Mouse (Mus musculus) embryonic facial prominence, embryonic 13.5 days (tissue): ENCODE results near the gene Ctnnd2. TPM values are rescaled to one million over a fixed set of nuclear protein-coding genes. Genes with fewer than 3 reads are reported as not detected.
A peak's percentile ranks its signal among the peaks of the same experiment; 100 is the strongest.

Experiments used
- ATAC-seq: fragments of 200-750 bp; cut with Nextera tagmentation; 2 replicates; pipeline ENCODE4 v1.8.0; 2017; ENCODE audit warnings: low read depth; ENCODE audit not compliant: insufficient number of reproducible peaks, insufficient read depth, low FRiP score, low TSS enrichment
- H3K27ac ChIP-seq: fragments of 300-500 bp; sonication (generic); 2 replicates; pipeline ENCODE4 v1.5.1; 2015; ENCODE audit warnings: moderate library complexity, mild to moderate bottlenecking, inconsistent platforms
- H3K27me3 ChIP-seq: fragments of 300-500 bp; sonication (generic); 2 replicates; pipeline ENCODE4 v1.6.1; 2015; ENCODE audit warnings: mild to moderate bottlenecking, inconsistent platforms
- H3K36me3 ChIP-seq: fragments of 300-500 bp; sonication (generic); 2 replicates; pipeline ENCODE4 v1.6.1; 2015; ENCODE audit warnings: mild to moderate bottlenecking, inconsistent platforms
- H3K4me1 ChIP-seq: fragments of 300-500 bp; sonication (generic); 2 replicates; pipeline ENCODE4 v1.6.1; 2015; ENCODE audit warnings: inconsistent platforms
- H3K4me2 ChIP-seq: fragments of 300-500 bp; sonication (generic); 2 replicates; pipeline ENCODE4 v1.6.1; 2015; ENCODE audit warnings: moderate library complexity, mild to moderate bottlenecking, inconsistent platforms
- H3K4me3 ChIP-seq: fragments of 300-500 bp; sonication (generic); 2 replicates; pipeline ENCODE4 v1.5.1; 2015; ENCODE audit warnings: mild to moderate bottlenecking, inconsistent platforms
- H3K9ac ChIP-seq: fragments of 300-500 bp; sonication (generic); 2 replicates; pipeline ENCODE4 v1.6.1; 2015; ENCODE audit warnings: mild to moderate bottlenecking, inconsistent platforms
- H3K9me3 ChIP-seq: fragments of 300-500 bp; sonication (generic); 2 replicates; pipeline ENCODE4 v1.6.1; 2016; ENCODE audit warnings: inconsistent platforms
- whole genome bisulfite sequencing: fragments of 180-500 bp; shearing (Covaris S2); methylation state at CpG from one replicate; pipeline ENCODE4 v1.1.7; 2015; ENCODE audit warnings: mixed read lengths; 5-methylcytosine and 5-hydroxymethylcytosine counted together
- polyA plus RNA-seq: library from polyadenylated mRNA; unstranded; fragments of >200 nt; fragmentation: Nextera tagmentation; extraction: Ambion mirVana; gene quantifications from 2 replicates; pipeline ENCODE4 v1.2.1, GENCODE M21; 2015

Gene Ctnnd2
- polyA plus RNA-seq, 1 experiment from 2014 or later, result 8.2 TPM

DNA sequence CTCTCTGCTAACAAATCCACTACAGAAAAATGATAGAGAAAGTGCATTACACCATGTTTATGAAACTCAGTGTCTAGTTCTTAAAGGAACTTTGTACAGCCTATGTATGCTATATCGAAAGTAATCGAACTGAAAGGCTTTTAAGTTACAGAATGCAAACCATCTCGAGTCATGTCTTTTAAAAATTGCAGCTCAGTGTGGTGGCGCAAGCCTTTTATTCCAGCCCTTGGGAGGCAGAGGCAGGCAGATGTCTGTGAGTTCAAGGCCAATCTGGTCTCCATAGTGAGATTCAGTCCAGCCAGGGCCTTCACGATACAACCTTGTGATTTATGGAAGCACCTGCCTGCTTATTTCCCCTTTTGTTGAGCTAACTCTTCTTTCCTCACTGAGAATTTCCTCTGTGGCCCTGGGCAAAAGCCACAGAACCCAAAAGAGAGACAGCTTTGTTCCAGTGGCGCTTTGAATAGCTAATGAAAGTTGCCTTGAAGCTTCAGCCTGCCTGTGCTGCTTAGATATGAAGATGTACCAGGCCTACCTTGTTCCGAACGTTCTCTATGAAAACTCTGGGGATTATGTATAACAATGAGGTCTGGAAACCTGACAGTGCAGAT is 488.3 kb downstream of the Ctnnd2 start:
- Histone ChIP-seq H3K4me2 (no peak overlapping the region), H3K27me3 (no peaks in the 10 kb centered on the region), H3K9me3 (no peaks in the 10 kb centered on the region), H3K27ac (no peak overlapping the region), H3K36me3 (no peaks in the 10 kb centered on the region), H3K4me3 (no peak overlapping the region), H3K4me1 (peaks cover 9% of the 10 kb centered on the region), H3K9ac (no peak overlapping the region)
- 84% methylated on average over 8 of the region's 8 CpGs for WGBS
- no peak for ATAC-seq

DNA sequence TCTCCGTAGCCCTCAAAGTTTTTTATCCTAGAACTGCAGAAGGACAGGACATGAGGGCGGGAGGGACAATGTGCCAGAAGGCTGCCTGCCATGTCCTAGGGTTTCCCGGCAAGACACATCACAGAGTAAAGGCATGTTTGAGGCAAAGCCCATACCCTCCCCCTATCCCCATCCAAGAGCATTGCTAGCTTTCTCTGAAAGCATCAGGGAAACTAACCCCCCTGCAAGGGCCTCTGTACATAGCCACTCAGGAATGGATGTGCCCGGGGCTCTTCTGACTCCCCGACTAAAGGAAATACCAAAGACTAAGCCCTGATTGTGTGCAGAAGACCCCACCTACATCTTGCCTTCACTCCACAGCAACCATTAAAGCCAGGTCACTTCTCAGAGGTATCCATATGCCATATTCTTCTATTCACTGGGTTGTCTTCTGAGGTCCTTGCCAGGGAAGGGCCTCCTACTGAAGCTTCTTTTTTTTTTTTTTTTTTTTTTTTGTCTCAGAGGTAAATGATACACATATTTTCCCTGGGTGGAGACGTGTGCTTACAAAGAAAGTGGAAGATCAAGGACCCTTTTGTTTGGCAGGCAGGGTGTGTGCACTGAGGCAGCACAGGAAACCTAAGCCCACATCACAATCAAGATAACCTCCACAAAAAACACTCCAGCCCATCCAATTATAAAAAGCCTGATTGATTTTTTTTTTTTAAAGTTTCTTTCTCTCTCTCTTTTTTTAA is 489.5 kb downstream of the Ctnnd2 start:
- 0 out of 2 replicates have a peak overlapping the region, but pooled peaks have one; percentile 18 for H3K27ac ChIP-seq
- H3K36me3 ChIP-seq, result no peaks in the 10 kb centered on the region
- no peak overlapping the region for H3K4me2 ChIP-seq
- ATAC-seq, result no peak
- no peaks in the 10 kb centered on the region for H3K27me3 ChIP-seq
- no peak overlapping the region for H3K4me3 ChIP-seq
- H3K9me3 ChIP-seq, result no peaks in the 10 kb centered on the region
- no peak overlapping the region for H3K9ac ChIP-seq
- 21% methylated on average over 6 of the region's 6 CpGs for WGBS
- peaks cover 6% of the 10 kb centered on the region for H3K4me1 ChIP-seq

DNA sequence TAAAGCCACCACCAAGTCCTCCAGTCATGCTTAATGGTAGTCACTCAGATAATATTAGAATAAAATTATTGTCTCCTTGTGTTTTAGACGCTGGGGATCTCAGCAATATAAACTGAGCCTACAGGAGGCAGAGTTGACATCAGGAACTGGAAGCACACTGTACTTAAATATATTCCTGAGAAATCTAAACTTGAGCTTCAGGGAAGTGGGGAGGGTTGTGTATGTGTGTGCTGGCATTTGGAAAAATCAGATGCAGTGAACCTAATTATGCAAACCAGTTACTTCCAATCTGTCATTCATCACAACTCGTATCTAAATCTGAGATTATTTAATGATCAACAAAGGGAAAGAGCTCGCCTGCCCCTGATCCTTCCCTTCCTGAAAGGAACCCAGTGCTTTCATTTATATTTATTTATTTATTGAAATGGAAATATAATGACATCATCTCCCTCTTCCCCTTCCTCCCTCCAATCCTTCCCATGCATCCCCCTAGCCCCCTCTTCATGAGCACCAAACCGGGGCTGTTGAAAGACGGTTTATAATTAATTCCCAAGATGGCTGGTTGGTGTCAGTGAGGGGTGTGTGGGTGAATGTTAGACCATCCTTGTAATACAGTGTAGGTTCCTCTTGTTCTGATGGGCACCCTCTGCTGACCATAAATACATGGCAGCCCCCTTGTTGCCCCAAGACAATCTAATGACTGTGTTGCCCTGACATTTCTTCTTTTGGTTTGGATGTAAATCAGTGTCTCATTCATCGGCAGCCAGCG is 495.6 kb downstream of the Ctnnd2 start:
- ATAC-seq, result no peak
- 73% methylated on average over 7 of the region's 7 CpGs for whole genome bisulfite sequencing

DNA sequence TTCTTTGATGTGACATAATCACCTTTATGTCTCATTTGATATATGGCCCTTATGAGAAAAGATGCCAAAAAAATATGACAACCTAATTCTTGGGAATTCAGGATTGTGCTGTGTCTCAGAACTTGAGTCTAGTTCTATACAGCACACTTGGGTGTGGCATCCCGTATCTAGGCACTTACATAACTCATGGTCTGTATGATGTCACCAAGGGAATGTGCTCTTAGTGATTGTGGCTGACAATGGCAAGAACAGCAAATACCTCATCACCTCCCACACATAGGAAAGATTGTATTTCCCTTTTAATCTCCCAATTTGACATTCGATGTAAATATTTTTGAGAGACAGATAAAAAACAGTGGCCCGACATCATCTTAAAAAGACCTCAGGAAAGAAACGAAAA is 509.5 kb downstream of the Ctnnd2 start:
- Histone ChIP-seq H3K36me3 (no peaks in the 10 kb centered on the region), H3K27me3 (no peaks in the 10 kb centered on the region), H3K4me2 (no peak overlapping the region), H3K4me1 (no peaks in the 10 kb centered on the region), H3K9me3 (no peaks in the 10 kb centered on the region), H3K4me3 (no peak overlapping the region), H3K27ac (no peak overlapping the region), H3K9ac (no peak overlapping the region)
- no peak for ATAC-seq
- 79% methylated on average over 4 of the region's 4 CpGs for WGBS

More for the DNA sequence above, 495.6 kb downstream of the Ctnnd2 start:
- no peaks in the 10 kb centered on the region for H3K36me3 ChIP-seq
- H3K4me3 ChIP-seq, result no peak overlapping the region
- H3K9ac ChIP-seq, result no peak overlapping the region
- H3K27me3 ChIP-seq, result no peaks in the 10 kb centered on the region
- H3K4me2 ChIP-seq, result no peak overlapping the region
- no peaks in the 10 kb centered on the region for H3K4me1 ChIP-seq
- no peaks in the 10 kb centered on the region for H3K9me3 ChIP-seq
- H3K27ac ChIP-seq, result no peak overlapping the region

DNA sequence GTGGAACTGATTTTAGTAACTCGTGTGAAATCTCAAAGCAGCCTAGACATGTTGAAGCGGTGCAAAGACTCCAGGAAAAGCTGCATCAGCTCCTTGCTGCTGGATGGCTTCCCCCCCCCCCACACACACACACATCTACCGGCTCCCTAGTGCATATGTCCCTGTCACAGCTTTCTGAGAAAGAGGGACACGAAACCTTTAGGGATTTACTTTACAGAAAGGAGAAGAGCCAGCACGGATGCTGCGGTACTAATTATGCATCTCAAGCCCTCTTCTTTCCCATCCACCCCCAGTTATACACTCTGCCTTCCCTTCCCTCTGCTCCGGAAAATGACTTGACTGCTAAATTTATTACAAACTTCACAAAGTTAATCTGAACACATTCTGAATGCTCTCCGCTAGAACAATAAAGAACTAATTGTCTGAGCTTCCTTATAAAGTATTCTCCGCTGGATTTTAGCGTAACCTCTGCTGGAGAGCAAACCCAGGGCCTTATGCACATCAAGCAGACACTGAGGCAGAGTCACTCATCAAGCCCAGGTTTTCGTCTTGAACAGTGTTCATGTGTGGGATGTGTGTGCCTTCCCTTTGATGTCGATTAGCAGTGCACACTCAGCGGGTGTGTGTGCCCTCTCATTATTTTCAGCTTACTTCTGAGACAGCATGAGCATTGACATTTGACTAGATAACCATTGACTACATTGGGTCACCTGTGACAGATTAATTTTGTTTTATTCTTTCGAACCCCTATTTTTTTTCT is 510.1 kb downstream of the Ctnnd2 start:
- Histone ChIP-seq H3K4me1 (no peaks in the 10 kb centered on the region), H3K4me3 (no peak overlapping the region), H3K27me3 (no peaks in the 10 kb centered on the region), H3K27ac (no peak overlapping the region), H3K4me2 (no peak overlapping the region), H3K36me3 (no peaks in the 10 kb centered on the region), H3K9ac (no peak overlapping the region), H3K9me3 (no peaks in the 10 kb centered on the region)
- ATAC-seq, result no peak
- 76% methylated on average over 14 of the region's 14 CpGs for WGBS

DNA sequence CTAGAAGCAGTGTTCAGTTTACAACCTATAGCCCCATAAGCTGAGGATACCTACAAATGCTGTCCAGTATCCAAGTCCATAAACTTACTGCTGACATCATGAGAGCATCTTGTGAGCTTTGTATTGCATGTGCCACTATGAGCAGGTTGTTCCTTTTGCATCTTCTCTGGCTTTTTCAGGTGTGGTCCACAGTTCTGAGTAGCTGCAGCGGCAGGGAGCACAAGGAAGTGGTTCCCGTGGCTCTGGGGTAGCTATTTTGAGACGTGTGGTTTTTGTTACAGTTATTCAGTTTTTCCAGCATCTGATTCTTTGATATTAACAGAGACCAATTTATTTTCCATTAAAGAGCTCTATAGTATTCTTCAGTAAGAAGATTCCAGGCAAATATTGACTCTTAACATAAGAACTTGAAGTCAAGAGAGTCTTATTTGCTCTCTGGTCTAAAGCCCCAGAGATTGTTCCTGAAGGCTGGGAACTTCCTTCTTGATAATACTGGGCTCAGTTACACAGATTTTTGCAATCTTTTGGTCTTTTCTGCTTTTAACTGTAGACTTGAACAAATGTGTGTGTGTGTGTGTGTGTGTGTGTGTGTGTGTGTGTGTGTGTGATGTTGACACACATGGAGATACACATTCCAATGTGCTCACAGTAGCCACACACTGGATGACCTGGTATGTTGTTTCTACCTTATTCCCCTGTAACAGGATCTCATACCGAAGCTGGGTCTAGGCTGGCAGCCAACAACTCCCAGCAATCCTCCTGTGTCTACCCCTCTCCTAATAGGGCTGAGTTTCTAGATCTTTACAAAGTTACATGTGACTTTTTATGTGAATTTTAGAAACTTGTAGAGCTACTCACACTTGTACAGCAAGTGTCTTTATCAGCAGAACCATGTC is 514.1 kb downstream of the Ctnnd2 start:
- no peak overlapping the region for H3K9ac ChIP-seq
- no peak overlapping the region for H3K4me3 ChIP-seq
- H3K4me2 ChIP-seq, result no peak overlapping the region
- ATAC-seq, result no peak
- H3K4me1 ChIP-seq, result no peaks in the 10 kb centered on the region
- H3K27ac ChIP-seq, result no peak overlapping the region
- H3K9me3 ChIP-seq, result no peaks in the 10 kb centered on the region
- no peaks in the 10 kb centered on the region for H3K36me3 ChIP-seq
- H3K27me3 ChIP-seq, result no peaks in the 10 kb centered on the region
- 45% methylated on average over 4 of the region's 4 CpGs for WGBS

DNA sequence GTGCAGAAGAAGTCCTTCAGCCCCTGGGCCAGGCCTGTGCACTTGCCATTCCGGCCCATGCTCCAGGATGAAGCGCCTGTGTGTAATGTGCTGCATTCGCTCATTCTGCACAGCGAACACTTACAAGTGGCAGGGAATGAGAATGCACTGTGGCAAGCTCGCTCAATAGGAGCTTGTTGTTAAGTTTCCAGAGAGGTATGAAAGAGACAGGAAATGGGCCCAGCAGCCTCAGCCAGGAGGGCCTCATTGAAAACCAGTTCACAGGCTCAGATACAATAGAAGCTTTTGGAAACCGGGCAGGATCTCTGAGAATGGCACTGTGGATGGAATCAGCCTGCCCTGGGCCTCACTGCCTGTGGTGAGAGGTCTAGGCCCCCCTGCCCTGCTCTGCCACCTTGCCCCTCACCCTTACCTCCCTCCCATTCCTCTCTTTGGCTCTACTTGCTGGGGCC is 521.4 kb downstream of the Ctnnd2 start:
- Histone ChIP-seq H3K4me1 (no peaks in the 10 kb centered on the region), H3K36me3 (no peaks in the 10 kb centered on the region), H3K27me3 (no peaks in the 10 kb centered on the region), H3K9me3 (no peaks in the 10 kb centered on the region), H3K4me3 (no peak overlapping the region), H3K9ac (no peak overlapping the region), H3K27ac (no peak overlapping the region), H3K4me2 (no peak overlapping the region)
- ATAC-seq, result no peak
- WGBS, result 53% methylated on average over 6 of the region's 6 CpGs

DNA sequence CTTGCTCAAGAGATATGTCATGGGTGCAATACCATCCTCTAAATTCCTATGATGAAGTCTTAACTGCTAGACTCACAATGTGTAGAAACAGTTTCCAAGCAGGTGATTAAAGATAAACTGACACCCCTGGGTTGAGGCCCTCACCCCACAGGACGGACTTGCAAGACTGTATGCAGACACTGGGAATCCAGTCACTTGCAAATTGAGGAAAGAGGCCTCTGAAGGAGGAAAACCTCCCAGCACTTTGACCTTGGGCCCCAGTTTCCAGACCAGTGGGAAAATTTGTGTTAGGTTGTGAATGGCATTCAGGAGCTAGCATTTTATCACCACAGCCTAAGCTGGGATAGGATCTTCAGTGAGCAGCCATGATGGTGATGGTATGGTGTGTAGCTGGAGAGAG is 521.9 kb downstream of the Ctnnd2 start:
- H3K9me3 ChIP-seq, result no peaks in the 10 kb centered on the region
- 76% methylated on average over 1 of the region's 1 CpGs for WGBS
- no peaks in the 10 kb centered on the region for H3K27me3 ChIP-seq
- H3K4me2 ChIP-seq, result no peak overlapping the region
- no peak overlapping the region for H3K4me3 ChIP-seq
- H3K4me1 ChIP-seq, result no peaks in the 10 kb centered on the region
- no peak overlapping the region for H3K9ac ChIP-seq
- no peaks in the 10 kb centered on the region for H3K36me3 ChIP-seq
- H3K27ac ChIP-seq, result no peak overlapping the region
- no peak for ATAC-seq

DNA sequence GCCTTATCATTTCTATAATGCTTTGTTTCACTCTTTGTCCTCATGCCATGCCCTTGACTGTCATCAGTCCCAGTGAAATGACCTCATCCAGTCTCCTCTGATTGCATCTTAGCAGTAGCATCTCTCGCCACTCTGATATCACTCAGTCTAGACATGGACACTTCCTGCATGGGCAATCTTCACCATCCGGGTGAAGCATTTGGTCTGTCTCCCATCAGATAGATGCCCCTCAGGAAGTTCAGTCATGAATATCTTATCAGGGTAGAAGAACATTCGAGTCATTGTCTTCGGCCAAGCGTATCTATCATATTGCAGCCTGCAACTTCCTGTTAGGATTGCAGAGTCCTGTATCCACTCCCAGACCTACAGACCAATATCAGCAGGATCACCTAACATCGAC is 523.5 kb downstream of the Ctnnd2 start:
- H3K36me3 ChIP-seq, result no peaks in the 10 kb centered on the region
- no peak overlapping the region for H3K4me3 ChIP-seq
- no peaks in the 10 kb centered on the region for H3K27me3 ChIP-seq
- no peak overlapping the region for H3K4me2 ChIP-seq
- no peaks in the 10 kb centered on the region for H3K9me3 ChIP-seq
- no peaks in the 10 kb centered on the region for H3K4me1 ChIP-seq
- WGBS, result 86% methylated on average over 6 of the region's 6 CpGs
- H3K27ac ChIP-seq, result no peak overlapping the region
- no peak for ATAC-seq
- H3K9ac ChIP-seq, result no peak overlapping the region

DNA sequence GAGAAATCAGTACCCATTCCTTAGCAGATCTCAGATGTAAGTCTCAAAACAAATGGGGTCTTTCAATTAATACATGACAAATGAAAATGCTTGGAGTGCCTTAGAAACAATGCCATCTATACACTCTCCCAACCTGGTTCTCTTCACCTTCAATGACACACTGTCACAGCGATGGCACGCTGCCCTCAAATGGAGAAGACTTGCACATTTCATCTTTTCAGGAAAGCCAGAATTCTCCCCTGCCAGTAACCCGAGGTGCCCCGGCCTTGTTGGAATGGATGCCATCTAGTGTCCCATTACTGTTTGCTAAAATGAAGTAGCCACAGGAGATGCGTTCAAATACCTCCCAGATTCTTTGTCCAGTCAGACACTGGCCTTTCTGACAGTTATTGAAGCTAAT is 525.0 kb downstream of the Ctnnd2 start:
- Histone ChIP-seq H3K4me3 (no peak overlapping the region), H3K9me3 (no peaks in the 10 kb centered on the region), H3K27me3 (no peaks in the 10 kb centered on the region), H3K4me2 (no peak overlapping the region), H3K27ac (no peak overlapping the region), H3K4me1 (no peaks in the 10 kb centered on the region), H3K9ac (no peak overlapping the region), H3K36me3 (no peaks in the 10 kb centered on the region)
- ATAC-seq, result no peak
- WGBS, result 72% methylated on average over 5 of the region's 5 CpGs

DNA sequence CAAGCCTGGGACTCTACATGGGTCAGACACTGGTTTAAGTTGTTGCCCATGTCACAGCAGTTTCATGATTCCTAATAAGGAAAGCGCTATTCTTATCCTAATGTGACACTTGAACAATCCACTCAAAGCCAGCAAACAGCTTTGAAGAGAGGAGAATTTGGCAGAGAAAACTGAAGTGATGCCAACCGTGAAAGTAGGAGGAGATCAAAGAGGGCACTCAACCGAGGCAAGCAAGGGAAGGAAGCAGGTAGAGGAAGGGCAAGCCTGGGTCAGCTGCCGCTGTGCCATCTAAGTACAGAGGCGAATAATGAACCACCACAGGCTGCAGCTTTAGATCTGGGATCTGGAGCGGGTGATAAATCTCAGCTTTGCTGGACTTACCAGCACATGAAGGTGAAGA is 528.4 kb downstream of the Ctnnd2 start:
- Histone ChIP-seq H3K36me3 (no peaks in the 10 kb centered on the region), H3K4me1 (no peaks in the 10 kb centered on the region), H3K27me3 (no peaks in the 10 kb centered on the region), H3K27ac (no peak overlapping the region), H3K4me2 (no peak overlapping the region), H3K9me3 (no peaks in the 10 kb centered on the region), H3K4me3 (no peak overlapping the region), H3K9ac (no peak overlapping the region)
- WGBS, result 78% methylated on average over 6 of the region's 6 CpGs
- ATAC-seq, result no peak
